Mouse (Mus musculus) T-helper 17 cell (primary cell): ENCODE results near the gene Dner.

Experiments
- in situ Hi-C, 2 experiments: fragments of 300-600 bp; cut with MboI, MseI; formaldehyde crosslinking; loops; 1 replicate in 1 of 2; 2 replicates in 1 of 2; pipeline ENCODE4 v1.15.1; 2025; ENCODE audit warnings: high pct_unique_total_duplicates in 2 of 2

Dner gene

GRCm38 (mm10) chr1:84636890-84637289, 59.1 kb downstream of the Dner start:
- in situ Hi-C loops, result no loop called here

DNA sequence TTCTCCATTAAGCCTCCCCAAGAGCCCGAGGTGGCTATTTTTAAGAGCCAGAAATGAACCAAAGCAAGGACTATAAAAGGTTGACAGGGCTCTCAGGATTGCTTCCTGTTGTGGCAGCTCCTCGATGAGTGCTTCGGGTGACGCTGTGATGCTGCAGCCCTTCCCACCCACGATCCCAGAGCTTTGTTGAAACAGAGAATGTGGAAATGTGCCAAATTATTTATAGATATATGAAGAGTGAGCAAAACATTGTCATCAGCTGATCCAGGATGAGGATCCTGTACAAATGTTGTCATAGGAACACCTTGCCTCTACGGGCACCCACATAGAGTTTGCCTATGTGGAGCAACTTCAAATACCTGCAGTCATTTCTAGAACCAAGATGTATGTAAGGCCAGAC, 67.8 kb downstream of the Dner start:
- in situ Hi-C loops, result no loop called here

DNA sequence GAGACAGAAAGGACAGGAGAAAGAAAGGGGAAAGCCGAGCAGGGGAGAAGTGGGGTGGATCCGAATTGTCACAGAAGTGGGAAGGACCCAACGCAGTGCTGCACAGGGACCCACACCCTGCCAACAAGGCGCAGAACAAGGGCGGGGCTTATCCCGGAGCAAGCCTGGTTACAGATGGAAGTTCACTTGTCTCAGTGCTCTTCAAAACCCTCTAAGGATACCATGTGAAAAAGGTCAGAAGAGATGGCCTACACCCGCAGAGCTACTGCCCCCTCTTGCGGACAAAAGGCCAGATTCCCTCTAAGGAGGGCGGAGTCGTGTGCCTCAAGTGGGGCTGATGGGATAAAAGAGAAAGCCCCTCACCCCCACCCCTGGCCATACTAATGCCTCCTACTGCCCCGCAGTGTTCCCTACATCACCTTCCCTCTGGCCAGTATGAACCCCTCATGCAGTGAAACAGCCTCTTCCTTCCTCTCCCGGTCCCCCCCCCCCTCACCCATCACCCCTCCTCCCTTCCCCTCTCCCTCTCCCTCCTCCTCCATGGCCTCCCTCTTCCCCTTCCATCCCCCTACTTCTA, 73.0 kb downstream of the Dner start:
- in situ Hi-C loops, result no loop called here

GRCm38 (mm10) chr1:84621308-84621707, 74.7 kb downstream of the Dner start:
- in situ Hi-C loops, result no loop called here

GRCm38 (mm10) chr1:84619131-84619760, 76.8 kb downstream of the Dner start:
- in situ Hi-C loops, result no loop called here

- in situ Hi-C loops, result no loop called here
These were observed 77.9 kb downstream of the Dner start for GRCm38 (mm10) chr1:84618094-84618493.

DNA sequence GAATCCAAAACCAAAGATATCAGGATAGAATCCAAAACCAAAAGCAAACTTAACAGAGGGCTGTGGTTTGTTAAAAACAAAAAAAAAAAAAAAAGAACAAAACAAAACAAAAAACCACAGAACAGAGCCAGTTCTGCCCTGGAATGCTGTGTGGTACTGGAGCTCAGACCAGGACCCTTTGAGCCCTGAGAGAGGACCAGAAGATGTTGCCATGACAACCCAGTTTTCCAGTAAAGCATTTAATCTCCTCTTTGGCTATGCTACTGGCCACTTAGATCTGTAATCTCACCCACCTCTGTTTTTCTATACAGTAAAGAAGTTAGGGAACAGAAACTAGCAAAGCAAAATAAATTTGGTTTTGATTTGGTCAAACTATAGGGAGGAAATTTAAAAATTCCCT, 79.9 kb downstream of the Dner start:
- in situ Hi-C loops, result no loop called here

DNA sequence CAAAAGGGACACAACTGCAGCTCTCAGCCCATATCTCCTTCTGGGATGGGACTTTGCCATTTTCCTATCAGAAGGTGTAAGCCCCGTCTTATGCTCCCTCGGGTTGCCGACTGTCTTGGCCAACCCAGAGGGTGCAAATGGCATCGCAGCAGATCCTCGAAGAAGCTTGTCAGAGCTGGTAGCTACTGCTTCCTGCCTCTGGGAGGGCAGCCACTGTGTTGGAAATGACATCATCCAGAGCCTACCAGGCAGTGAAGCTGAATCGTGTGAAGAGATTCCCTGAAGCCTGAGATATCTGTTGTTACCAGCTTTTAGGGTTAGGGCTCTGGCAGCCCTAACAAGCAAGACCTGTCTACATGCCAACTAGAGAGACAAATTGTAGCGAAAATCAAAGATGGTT, 81.4 kb downstream of the Dner start:
- in situ Hi-C loops, result no loop called here

DNA sequence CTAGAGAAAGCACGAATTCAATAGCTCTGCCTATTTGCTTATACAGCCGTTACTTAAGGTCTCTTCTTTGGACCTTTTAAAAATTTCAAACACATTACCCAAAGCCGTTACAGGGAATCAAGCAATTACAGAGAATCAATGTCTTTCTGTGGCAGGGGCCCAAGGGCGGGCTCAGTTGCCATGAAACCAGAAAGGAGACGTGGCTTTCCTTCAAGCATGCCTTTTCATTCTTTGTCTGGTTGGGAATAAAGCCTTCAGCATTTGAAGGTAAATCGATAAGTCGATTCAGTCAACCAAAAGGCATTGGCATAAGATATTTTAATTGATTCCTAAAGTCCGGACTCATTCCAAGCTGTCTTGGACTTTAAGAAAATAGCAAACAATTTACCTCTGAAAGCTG, 82.9 kb downstream of the Dner start:
- in situ Hi-C loops, result no loop called here

- in situ Hi-C loops, result no loop called here
These were observed 84.7 kb downstream of the Dner start for GRCm38 (mm10) chr1:84611331-84611730.

DNA sequence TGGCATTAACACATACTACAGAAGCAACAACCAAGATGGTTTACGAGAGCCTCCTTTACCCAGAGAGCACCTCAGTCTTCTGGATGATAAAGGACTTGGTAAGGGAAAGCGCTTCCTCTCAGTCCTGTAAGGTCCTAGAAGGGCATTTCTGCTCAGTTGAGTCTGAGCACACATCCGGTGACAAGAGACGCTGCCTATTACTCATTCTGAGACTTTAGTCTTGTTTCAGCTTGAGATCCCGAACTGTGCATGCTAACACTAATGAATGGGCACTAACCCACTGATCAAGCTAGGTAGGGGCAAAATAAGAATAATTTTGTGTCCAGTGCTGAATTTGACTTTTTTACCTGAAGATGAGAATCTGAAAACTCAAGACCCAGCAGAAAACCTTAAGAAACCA, 97.0 kb downstream of the Dner start:
- in situ Hi-C loops, result no loop called here

DNA sequence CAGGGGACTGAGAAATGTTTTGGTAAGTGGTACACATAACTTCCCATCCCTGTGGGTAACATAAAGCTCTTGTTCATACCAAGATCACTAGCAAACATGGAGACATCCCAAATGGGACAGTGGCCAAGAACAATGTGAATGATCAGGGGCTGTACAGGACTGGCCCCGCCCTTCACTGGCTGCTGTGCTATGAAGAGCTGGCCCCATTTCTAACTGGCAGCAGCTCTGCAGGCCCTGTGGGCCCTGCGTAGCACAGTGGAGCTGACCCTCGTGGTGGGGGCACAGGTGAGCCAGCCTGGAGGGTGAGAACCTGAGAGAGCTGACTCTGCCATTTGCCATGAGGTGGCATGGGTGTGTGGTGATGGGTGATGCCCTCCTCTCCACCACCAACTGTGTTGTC, 100.0 kb downstream of the Dner start:
- in situ Hi-C loops, result no loop called here

GRCm38 (mm10) chr1:84592394-84592793, 103.6 kb downstream of the Dner start:
- in situ Hi-C loops, result no loop called here

GRCm38 (mm10) chr1:84590534-84590933, 105.5 kb downstream of the Dner start:
- in situ Hi-C loops, result no loop called here

GRCm38 (mm10) chr1:84585434-84585833, 110.6 kb downstream of the Dner start:
- in situ Hi-C loops, result no loop called here

DNA sequence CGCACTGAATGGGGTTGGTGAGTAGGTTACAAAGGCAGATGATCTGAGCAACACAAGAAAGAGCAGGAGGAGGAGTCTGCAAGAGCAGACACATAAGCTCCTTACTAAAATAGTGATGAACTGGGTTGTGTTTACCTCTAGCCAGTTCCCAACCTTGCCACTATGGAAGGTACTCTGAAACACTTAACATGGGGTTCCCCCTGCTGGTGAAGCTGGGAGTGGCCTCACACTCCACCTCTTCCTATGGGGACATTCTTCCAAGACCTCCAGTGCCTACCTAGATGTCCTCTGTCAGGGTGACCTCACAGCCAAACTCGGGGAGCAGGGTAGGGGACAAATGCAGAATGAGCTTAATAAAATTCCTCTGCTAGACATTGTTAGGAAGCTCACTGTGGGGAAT, 114.2 kb downstream of the Dner start:
- in situ Hi-C loops, result no loop called here

- in situ Hi-C loops, result loop anchor here in 1 of 2 experiments (10.0 kb wide), 1 partner anchor 353 kb away; no protein-coding TSS in a partner anchor
These were observed 134.2 kb downstream of the Dner start for GRCm38 (mm10) chr1:84561841-84562240.

DNA sequence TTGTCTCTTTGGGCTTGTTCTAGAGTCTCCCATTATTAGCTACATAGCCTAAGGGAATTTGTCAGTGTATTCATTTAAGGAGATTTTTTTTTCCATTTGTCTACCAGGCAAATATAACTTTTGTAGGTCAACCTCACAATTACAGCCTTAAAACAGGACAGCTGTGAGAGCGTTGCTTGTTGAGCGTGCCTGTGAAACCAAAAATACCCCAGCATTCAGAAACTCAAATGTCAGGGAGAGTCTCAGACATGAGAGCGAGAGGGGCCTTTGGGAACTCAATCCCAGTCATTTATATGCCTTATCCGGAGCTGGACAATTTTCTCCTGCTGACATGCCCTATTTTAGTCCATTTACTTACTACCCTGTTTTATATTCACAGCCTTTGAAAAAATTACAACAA, 134.6 kb downstream of the Dner start:
- in situ Hi-C loops, result loop anchor here in 1 of 2 experiments (10.0 kb wide), 1 partner anchor 353 kb away; no protein-coding TSS in a partner anchor

DNA sequence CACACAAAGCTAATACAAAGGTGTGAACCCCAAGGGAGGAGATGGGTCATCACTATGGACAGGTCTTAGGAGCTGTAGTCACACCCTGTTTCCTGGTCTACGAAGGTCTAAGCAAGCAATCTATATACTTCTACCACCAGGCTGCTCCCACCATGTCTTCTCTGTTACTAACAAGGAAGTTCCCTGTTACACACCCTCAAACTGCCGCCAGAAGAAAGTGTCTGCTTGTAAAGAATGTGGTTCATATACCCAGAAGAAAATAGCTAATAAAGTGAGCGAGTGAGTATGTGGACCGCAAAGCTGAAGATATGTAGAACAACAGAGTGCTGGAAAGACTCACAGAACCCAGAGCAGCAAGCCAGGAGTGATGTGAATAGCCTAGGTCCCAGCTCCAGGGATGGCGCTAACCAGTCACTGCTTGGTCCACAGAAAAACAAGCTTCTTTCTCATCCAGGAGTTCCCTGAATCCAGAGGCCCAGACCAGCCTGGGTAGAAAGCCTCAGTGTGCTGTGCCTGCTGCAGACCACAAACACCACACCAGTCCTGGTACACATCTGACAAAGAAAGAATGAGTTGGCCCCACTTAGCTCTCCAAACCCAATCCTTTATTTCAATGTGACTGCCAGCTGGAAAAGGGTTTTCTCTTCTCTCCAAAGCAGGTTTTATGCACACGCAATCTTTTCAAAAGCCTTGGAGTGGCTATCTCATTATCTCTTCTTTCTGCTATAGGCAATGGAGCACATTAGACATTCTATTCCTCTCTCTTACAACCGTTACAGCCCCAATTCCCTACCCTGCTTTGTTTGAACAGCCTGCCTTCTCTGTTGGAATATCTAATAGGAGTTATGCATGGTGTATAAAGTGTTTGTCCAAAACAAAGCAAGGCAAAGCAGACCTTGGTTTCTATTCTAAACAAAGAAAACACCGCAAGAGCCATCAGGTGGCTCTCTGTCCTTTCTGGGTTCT, 139.2 kb downstream of the Dner start:
- in situ Hi-C loops, result no loop called here

DNA sequence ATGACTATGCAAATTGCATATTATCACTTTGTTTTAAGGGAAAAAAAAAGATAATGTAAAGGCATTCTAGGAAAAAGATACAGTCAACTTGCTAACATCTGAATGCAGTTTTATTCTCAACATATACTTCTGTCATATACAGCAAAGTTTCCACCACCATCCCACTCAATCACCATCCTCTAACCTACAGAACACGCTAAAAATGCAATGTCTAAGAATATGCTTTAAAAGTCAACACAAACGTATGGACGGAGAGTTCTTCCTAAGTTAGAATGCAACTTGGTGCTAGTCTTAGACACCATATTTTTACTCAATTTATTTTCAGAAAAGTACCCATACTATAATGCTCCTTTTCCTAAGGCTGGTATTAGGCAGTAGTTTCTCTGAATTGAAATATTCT, 144.0 kb downstream of the Dner start:
- in situ Hi-C loops, result no loop called here

DNA sequence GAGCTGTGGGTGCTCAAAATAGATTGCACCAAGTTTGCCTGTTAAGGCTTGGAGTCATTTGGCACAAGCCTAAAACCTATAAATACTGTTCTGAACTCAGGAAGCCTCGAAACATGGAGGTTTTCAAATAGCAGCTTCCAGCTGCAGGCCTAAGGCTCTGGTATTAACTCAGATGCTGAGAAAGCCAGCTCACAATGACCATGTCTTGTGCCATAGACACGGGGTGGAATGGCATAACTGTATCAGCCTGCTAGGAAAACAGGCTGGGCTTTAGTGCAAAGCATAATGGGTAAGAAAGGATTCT, 146.0 kb downstream of the Dner start:
- in situ Hi-C loops, result no loop called here

DNA sequence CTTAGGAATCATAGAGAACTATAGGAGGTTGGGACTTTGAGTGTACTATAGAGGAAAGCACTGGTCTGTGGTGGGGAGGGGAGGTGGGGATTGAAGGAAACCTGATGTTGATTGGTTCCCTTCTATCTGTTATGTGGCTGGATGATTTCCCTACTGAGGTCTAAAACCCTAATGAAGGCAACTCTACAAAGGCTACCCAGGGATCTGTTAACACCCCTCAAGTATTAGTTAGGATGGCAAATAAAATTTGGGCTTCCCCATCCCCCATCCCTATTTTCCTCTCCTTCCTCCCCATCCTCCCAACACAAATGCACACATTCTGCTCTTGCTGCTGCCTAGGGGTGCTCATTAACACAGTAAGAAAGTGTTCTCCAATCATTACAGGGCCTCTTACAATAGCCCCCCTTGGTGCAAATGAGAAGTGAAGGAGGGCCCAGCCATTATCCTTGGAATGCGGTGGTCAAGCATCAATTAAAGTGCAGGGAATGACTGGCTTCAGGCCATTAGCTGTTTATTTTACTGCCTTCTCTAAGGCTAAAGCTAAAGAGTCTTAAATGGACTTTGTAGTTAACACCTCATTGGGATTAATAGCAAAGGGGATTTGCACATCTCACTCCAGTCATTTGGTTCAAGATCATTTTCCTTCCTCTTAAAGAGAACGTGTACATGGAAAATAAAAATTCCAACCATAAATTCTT, 146.5 kb downstream of the Dner start:
- in situ Hi-C loops, result no loop called here
